Mouse (Mus musculus) limb, embryonic 11.5 days (tissue): ENCODE measurements around the gene Timeless. TPM values are rescaled to one million over a fixed set of nuclear protein-coding genes. Genes with fewer than 3 reads are reported as not detected.
"Not testable (repeated sequence)": the region's sequence is repeated elsewhere in the genome, so short reads cannot be mapped to it uniquely, and the experiment has no call there.

Experiments
- ATAC-seq: fragments of 200-750 bp; cut with Nextera tagmentation; 2 replicates; pipeline ENCODE4 v1.8.0; 2017; ENCODE audit warnings: low read depth; ENCODE audit not compliant: insufficient number of reproducible peaks, low FRiP score, low TSS enrichment
- DNase-seq: peaks from one replicate; pipeline ENCODE4 v3.0.0-alpha.2; 2015; ENCODE audit warnings: low spot score
- H3K27ac ChIP-seq: fragments of 300-500 bp; sonication (generic); replicated peaks from 2 replicates; pipeline ENCODE4 v1.5.1; 2014; ENCODE audit warnings: low read depth, mild to moderate bottlenecking, low read length
- H3K27me3 ChIP-seq: fragments of 300-500 bp; sonication (generic); 2 replicates; pipeline ENCODE4 v1.6.1; 2014; ENCODE audit warnings: mild to moderate bottlenecking, low read length, mixed read lengths; ENCODE audit not compliant: control insufficient read depth, insufficient read depth
- H3K36me3 ChIP-seq: fragments of 300-500 bp; sonication (generic); 2 replicates; pipeline ENCODE4 v1.6.1; 2014; ENCODE audit warnings: mild to moderate bottlenecking, low read length, moderate library complexity, mixed read lengths; ENCODE audit not compliant: control insufficient read depth, insufficient read depth
- H3K4me1 ChIP-seq: fragments of 300-500 bp; sonication (generic); 2 replicates; pipeline ENCODE4 v1.6.1; 2014; ENCODE audit warnings: low read length, mixed read lengths; ENCODE audit not compliant: control insufficient read depth, insufficient read depth
- H3K4me2 ChIP-seq: fragments of 300-500 bp; sonication (generic); 2 replicates; pipeline ENCODE4 v1.6.1; 2014; ENCODE audit warnings: low read depth, mild to moderate bottlenecking, moderate library complexity; ENCODE audit not compliant: severe bottlenecking
- H3K4me3 ChIP-seq: fragments of 300-500 bp; sonication (generic); 2 replicates; pipeline ENCODE4 v1.5.1; 2014; ENCODE audit warnings: low read depth, low read length
- H3K9ac ChIP-seq: fragments of 300-500 bp; sonication (generic); 2 replicates; pipeline ENCODE4 v1.6.1; 2014; ENCODE audit warnings: mild to moderate bottlenecking, low read length
- H3K9me3 ChIP-seq: fragments of 300-500 bp; sonication (generic); 2 replicates; pipeline ENCODE4 v1.6.1; 2016; ENCODE audit warnings: low read length; ENCODE audit not compliant: control insufficient read depth
- WGBS: fragments of 180-500 bp; shearing (Covaris S2); extraction: QIAGEN DNeasy Blood & Tissue Kit; methylation state at CpG from one replicate; pipeline ENCODE4 v1.1.7; 2014; 5-methylcytosine and 5-hydroxymethylcytosine counted together
- polyA plus RNA-seq: library from polyadenylated mRNA; unstranded; fragments of >200 nt; fragmentation: Nextera tagmentation; extraction: Ambion mirVana; gene quantifications from 2 replicates; pipeline ENCODE4 v1.2.1, GENCODE M21; 2014

Timeless gene
- polyA plus RNA-seq, 1 experiment from 2014 or later, result 92.9 TPM

GRCm38 (mm10) chr10:128210954-128211353 is 20.9 kb upstream of the Timeless start:
- peak overlapping the region; percentile 49 for H3K4me3 ChIP-seq
- no peak for ATAC-seq
- WGBS, result 27% methylated on average over 14 of the region's 14 CpGs
- H3K27me3 ChIP-seq, result no peaks in the 10 kb centered on the region
- H3K4me2 ChIP-seq, result peak overlapping the region; percentile 60
- no peaks in the 10 kb centered on the region for H3K9me3 ChIP-seq
- no peak overlapping the region for H3K27ac ChIP-seq
- H3K4me1 ChIP-seq, result peaks cover 5% of the 10 kb centered on the region; the same call in 1 of the 2 replicates
- peak overlapping the region; percentile 17; the same call in 1 of the 2 replicates for H3K9ac ChIP-seq
- DNase-seq, result no peak
- H3K36me3 ChIP-seq, result no peaks in the 10 kb centered on the region; the same call in 1 of the 2 replicates

- no peak within 1 kb of the TSS for H3K27ac ChIP-seq
- peak; percentile 90 for ATAC-seq
Observed at GRCm38 (mm10) chr10:128211390-128212108, 20.3 kb upstream of the Timeless start, which contains the start of gene Spryd4. TSS of gene Spryd4 (minus strand) at chr10:128211807.

GRCm38 (mm10) chr10:128212148-128212547 is 19.7 kb upstream of the Timeless start:
- Histone ChIP-seq H3K9ac (no peak overlapping the region), H3K4me2 (peak overlapping the region; percentile 60; the same call in 1 of the 2 replicates)

More at GRCm38 (mm10) chr10:128211390-128212108, 20.3 kb upstream of the Timeless start, which contains the start of gene Spryd4:
- under 1% methylated on average over 30 of the region's 30 CpGs for WGBS
- Histone ChIP-seq H3K9me3 (no peaks in the 10 kb centered on the region), H3K9ac (peak within 1 kb of the TSS; percentile 17; the same call in 1 of the 2 replicates), H3K4me1 (peaks cover 5% of the 10 kb centered on the region; the same call in 1 of the 2 replicates), H3K27me3 (no peaks in the 10 kb centered on the region), H3K4me3 (peak within 1 kb of the TSS; percentile 49), H3K4me2 (peak within 1 kb of the TSS; percentile 60), H3K36me3 (no peaks in the 10 kb centered on the region; the same call in 1 of the 2 replicates)
- peak; percentile 92 for DNase-seq

GRCm38 (mm10) chr10:128212871-128213323 is 19.0 kb upstream of the Timeless start:
- Histone ChIP-seq H3K9me3 (no peaks in the 10 kb centered on the region), H3K4me3 (peak overlapping the region; percentile 25), H3K9ac (peak overlapping the region; percentile 13; the same call in 1 of the 2 replicates), H3K36me3 (no peaks in the 10 kb centered on the region; the same call in 1 of the 2 replicates), H3K4me1 (peaks cover 5% of the 10 kb centered on the region; the same call in 1 of the 2 replicates), H3K4me2 (peak overlapping the region; percentile 41), H3K27me3 (no peaks in the 10 kb centered on the region), H3K27ac (peak overlapping the region; percentile 22; the same call in 1 of the 2 replicates)
- DNase-seq (peak; percentile 71), ATAC-seq (0 out of 2 replicates have a peak, but pooled peaks have one; percentile 19)
- 4% methylated on average over 18 of the region's 18 CpGs for WGBS

More at GRCm38 (mm10) chr10:128212148-128212547, 19.7 kb upstream of the Timeless start:
- ATAC-seq, result 0 out of 2 replicates have a peak, but pooled peaks have one; percentile 11
- no peaks in the 10 kb centered on the region for H3K27me3 ChIP-seq
- no peaks in the 10 kb centered on the region for H3K9me3 ChIP-seq
- DNase-seq, result no peak
- peak overlapping the region; percentile 49 for H3K4me3 ChIP-seq
- H3K4me1 ChIP-seq, result peaks cover 5% of the 10 kb centered on the region; the same call in 1 of the 2 replicates
- no peak overlapping the region for H3K27ac ChIP-seq
- whole genome bisulfite sequencing, result 50% methylated on average over 6 of the region's 6 CpGs
- H3K36me3 ChIP-seq, result no peaks in the 10 kb centered on the region; the same call in 1 of the 2 replicates

GRCm38 (mm10) chr10:128214112-128214511 is 17.8 kb upstream of the Timeless start:
- not testable (repeated sequence) for ATAC-seq, H3K36me3 ChIP-seq, H3K9ac ChIP-seq, H3K27me3 ChIP-seq, H3K4me1 ChIP-seq, H3K4me3 ChIP-seq, H3K9me3 ChIP-seq, H3K27ac ChIP-seq, H3K4me2 ChIP-seq, DNase-seq
- 89% methylated on average over 4 of the region's 4 CpGs for WGBS

GRCm38 (mm10) chr10:128214981-128215380 is 16.9 kb upstream of the Timeless start:
- 84% methylated on average over 5 of the region's 5 CpGs for WGBS
- DNase-seq, result no peak
- ATAC-seq, result no peak

GRCm38 (mm10) chr10:128218387-128219117 is 13.3 kb upstream of the Timeless start:
- DNase-seq, result no peak
- H3K4me3 ChIP-seq, result no peak overlapping the region

More at GRCm38 (mm10) chr10:128214981-128215380, 16.9 kb upstream of the Timeless start:
- Histone ChIP-seq H3K9me3 (no peaks in the 10 kb centered on the region), H3K9ac (no peak overlapping the region), H3K27ac (no peak overlapping the region), H3K4me1 (peaks cover 5% of the 10 kb centered on the region; the same call in 1 of the 2 replicates), H3K36me3 (no peaks in the 10 kb centered on the region), H3K4me2 (no peak overlapping the region), H3K4me3 (no peak overlapping the region), H3K27me3 (no peaks in the 10 kb centered on the region)

More at GRCm38 (mm10) chr10:128218387-128219117, 13.3 kb upstream of the Timeless start:
- 94% methylated on average over 18 of the region's 18 CpGs for WGBS
- no peak overlapping the region for H3K27ac ChIP-seq
- no peak for ATAC-seq
- H3K9ac ChIP-seq, result no peak overlapping the region
- H3K4me1 ChIP-seq, result no peaks in the 10 kb centered on the region
- no peaks in the 10 kb centered on the region for H3K9me3 ChIP-seq
- no peaks in the 10 kb centered on the region for H3K27me3 ChIP-seq
- H3K36me3 ChIP-seq, result no peaks in the 10 kb centered on the region
- no peak overlapping the region for H3K4me2 ChIP-seq
